Mouse (Mus musculus) hindbrain, embryonic 15.5 days (tissue): ENCODE measurements around the gene Olfr1510. TPM values are rescaled to one million over a fixed set of nuclear protein-coding genes. Genes with fewer than 3 reads are reported as not detected.

ENCODE experiments used
- polyA plus RNA-seq: library from polyadenylated mRNA; unstranded; fragments of >200 nt; fragmentation: Nextera tagmentation; extraction: Ambion mirVana; gene quantifications from 2 replicates; pipeline ENCODE4 v1.2.1, GENCODE M21; 2015

Olfr1510 gene
- polyA plus RNA-seq, 1 experiment from 2014 or later: not detected

Other genes with a start within 250 kb of the Olfr1510 start
- gene Supt16, start 217.0 kb downstream of the Olfr1510 start, polyA plus RNA-seq: 36.0 and 45.1 TPM in 2 replicates
- gene Chd8, start 156.6 kb downstream of the Olfr1510 start, polyA plus RNA-seq: 36.4 and 38.7 TPM in 2 replicates
- 52.2 and 54.0 TPM in 2 replicates for gene Tox4, start 135.2 kb downstream of the Olfr1510 start, polyA plus RNA-seq
- gene Rab2b, start 134.8 kb downstream of the Olfr1510 start, polyA plus RNA-seq: 54.5 and 59.0 TPM in 2 replicates
- gene Mettl3, start 109.2 kb downstream of the Olfr1510 start, polyA plus RNA-seq: 46.0 and 49.5 TPM in 2 replicates
- 41.6 and 45.9 TPM in 2 replicates for gene Sall2, start 85.6 kb downstream of the Olfr1510 start, polyA plus RNA-seq
- gene Olfr1513, start 58.0 kb downstream of the Olfr1510 start, polyA plus RNA-seq: not detected in 2 replicates
- gene Olfr1512, start 35.2 kb downstream of the Olfr1510 start, polyA plus RNA-seq: 0.10 and 0.22 TPM in 2 replicates
- gene Olfr1511, start 17.0 kb downstream of the Olfr1510 start, polyA plus RNA-seq: 0.25 and 0.26 TPM in 2 replicates
- gene Olfr1509, start 28.6 kb upstream of the Olfr1510 start, polyA plus RNA-seq: not detected in 2 replicates
- not detected in 2 replicates for gene Olfr1508, start 53.1 kb upstream of the Olfr1510 start, polyA plus RNA-seq
- not detected in 2 replicates for gene Olfr1507, start 81.4 kb upstream of the Olfr1510 start, polyA plus RNA-seq